Mouse (Mus musculus) neural tube, embryonic 14.5 days (tissue): ENCODE measurements around the gene 4931428L18Rik. TPM values are rescaled to one million over a fixed set of nuclear protein-coding genes. Genes with fewer than 3 reads are reported as not detected.

ENCODE experiments used
- ATAC-seq: fragments of 200-750 bp; cut with Nextera tagmentation; 2 replicates; pipeline ENCODE4 v1.8.0; 2017; ENCODE audit warnings: low read depth, mild to moderate bottlenecking, moderate TSS enrichment, moderate library complexity
- H3K27ac ChIP-seq: fragments of 300-500 bp; sonication (generic); 2 replicates; pipeline ENCODE4 v1.5.1; 2014; ENCODE audit warnings: low read depth, mild to moderate bottlenecking, control low read depth, low read length, moderate library complexity, mixed read lengths
- H3K27me3 ChIP-seq: fragments of 300-500 bp; sonication (generic); 2 replicates; pipeline ENCODE4 v1.6.1; 2014; ENCODE audit warnings: low read length; ENCODE audit not compliant: control insufficient read depth, insufficient read depth
- H3K36me3 ChIP-seq: fragments of 300-500 bp; sonication (generic); 2 replicates; pipeline ENCODE4 v1.6.1; 2014; ENCODE audit warnings: low read length, mixed read lengths; ENCODE audit not compliant: control insufficient read depth, insufficient read depth
- H3K4me1 ChIP-seq: fragments of 300-500 bp; sonication (generic); 2 replicates; pipeline ENCODE4 v1.6.1; 2014; ENCODE audit warnings: low read length; ENCODE audit not compliant: control insufficient read depth, insufficient read depth
- H3K4me2 ChIP-seq: fragments of 300-500 bp; sonication (generic); 2 replicates; pipeline ENCODE4 v1.6.1; 2014; ENCODE audit warnings: mild to moderate bottlenecking, low read depth, low read length, control low read depth
- H3K4me3 ChIP-seq: fragments of 300-500 bp; sonication (generic); 2 replicates; pipeline ENCODE4 v1.5.1; 2014; ENCODE audit warnings: low read depth, low read length, control low read depth, mixed read lengths
- H3K9ac ChIP-seq: fragments of 300-500 bp; sonication (generic); replicated peaks from 2 replicates; pipeline ENCODE4 v1.6.1; 2014; ENCODE audit warnings: low read depth, mild to moderate bottlenecking, control low read depth, low read length, mixed read lengths
- H3K9me3 ChIP-seq: fragments of 300-500 bp; sonication (generic); 2 replicates; pipeline ENCODE4 v1.6.1; 2016; ENCODE audit warnings: low read length; ENCODE audit not compliant: control insufficient read depth
- WGBS: fragments of 180-500 bp; shearing (Covaris S2); extraction: QIAGEN DNeasy Blood & Tissue Kit; methylation state at CpG from one replicate; pipeline ENCODE4 v1.1.7; 2014; 5-methylcytosine and 5-hydroxymethylcytosine counted together
- polyA plus RNA-seq: library from polyadenylated mRNA; unstranded; fragments of >200 nt; fragmentation: Nextera tagmentation; extraction: Ambion mirVana; gene quantifications from 2 replicates; pipeline ENCODE4 v1.2.1, GENCODE M21; 2014

4931428L18Rik gene
- polyA plus RNA-seq, 1 experiment from 2014 or later: not detected

DNA sequence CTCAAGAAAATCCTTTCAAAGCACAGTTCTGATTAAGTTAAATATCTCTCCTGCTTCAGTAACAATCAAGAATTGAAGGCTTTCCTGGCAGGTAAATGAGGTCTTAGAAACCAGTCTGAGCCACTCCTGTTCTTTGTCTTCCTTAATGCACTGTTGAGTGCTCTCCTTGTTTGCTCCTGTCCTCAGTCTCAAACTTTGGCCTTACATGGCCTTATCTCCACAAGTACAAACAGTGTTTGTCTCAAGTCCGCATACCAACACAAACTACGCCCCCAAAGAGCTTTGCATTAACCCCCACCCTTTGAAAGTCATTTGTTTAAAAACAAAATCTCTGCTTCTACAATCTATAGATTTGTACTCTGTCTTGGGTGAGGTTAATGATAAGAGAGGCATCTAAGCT is 66.3 kb downstream of the 4931428L18Rik start:
- Histone ChIP-seq H3K36me3 (no peaks in the 10 kb centered on the region), H3K4me1 (no peaks in the 10 kb centered on the region), H3K27ac (no peak overlapping the region), H3K27me3 (no peaks in the 10 kb centered on the region), H3K9me3 (no peaks in the 10 kb centered on the region), H3K4me3 (no peak overlapping the region), H3K4me2 (no peak overlapping the region), H3K9ac (no peak overlapping the region)
- ATAC-seq: no peak
- WGBS: 95% methylated on average over 2 of the region's 2 CpGs

DNA sequence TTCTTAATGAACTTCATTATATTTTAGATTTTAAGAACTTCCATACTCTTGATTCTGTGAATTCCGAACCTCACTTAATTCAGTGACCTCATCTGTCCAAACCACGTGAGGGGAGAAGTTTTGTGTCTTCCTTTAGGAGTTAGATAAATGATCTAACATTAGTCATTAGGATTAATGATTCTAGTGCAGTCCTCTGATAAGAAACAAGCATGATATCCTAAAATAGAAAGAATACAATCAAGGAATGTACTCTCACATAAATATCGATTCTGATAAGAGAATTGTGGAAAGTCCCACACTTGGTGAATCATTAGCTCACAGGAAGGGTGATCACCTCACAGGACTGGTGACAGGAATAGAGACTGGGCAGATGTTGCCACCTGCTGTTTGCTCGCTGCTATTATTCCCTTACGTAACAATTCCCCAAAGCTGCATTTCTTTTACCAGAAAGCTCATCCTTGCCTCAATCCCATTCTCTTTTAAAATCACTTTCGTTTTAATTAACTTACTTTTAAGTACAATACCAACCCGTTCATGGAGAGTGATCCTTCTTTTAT is 68.6 kb downstream of the 4931428L18Rik start:
- Histone ChIP-seq H3K9me3 (no peaks in the 10 kb centered on the region), H3K4me3 (no peak overlapping the region), H3K27ac (no peak overlapping the region), H3K9ac (no peak overlapping the region), H3K27me3 (no peaks in the 10 kb centered on the region), H3K36me3 (no peaks in the 10 kb centered on the region), H3K4me2 (no peak overlapping the region), H3K4me1 (no peaks in the 10 kb centered on the region)
- 27% methylated on average over 7 of the region's 7 CpGs for WGBS
- ATAC-seq: peak; percentile 69

DNA sequence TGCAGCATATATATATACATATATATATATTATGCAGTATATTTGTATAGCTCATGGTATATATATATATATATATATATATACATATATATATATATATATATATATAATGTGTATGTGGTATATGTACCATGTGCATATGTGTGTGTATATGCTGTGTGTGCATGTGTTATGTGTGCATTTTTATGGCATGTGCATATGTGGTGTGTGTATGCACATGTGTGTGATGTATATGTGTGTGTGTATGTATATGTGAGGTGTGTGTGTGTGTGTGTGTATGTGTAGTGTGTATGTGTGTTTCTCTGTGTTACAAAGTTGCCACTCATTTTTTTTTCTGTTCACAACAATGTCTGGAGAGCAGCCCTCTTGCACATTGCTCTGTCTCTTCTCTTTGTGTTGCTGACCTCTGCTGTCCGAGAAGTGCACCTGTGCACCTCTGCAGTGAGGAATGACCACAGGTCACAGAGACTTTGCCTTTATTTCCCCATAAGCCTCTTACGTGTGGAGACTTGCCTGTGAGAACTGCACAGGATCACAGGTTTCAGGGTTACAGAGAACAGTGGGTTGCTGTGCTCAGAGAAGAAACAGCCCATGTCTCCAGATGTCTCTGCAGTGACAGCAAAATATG is 69.6 kb downstream of the 4931428L18Rik start:
- ATAC-seq: peak; percentile 24; the same call in 1 of the 2 replicates
- Histone ChIP-seq H3K27ac (no peak overlapping the region), H3K4me3 (no peak overlapping the region), H3K4me1 (no peaks in the 10 kb centered on the region), H3K27me3 (no peaks in the 10 kb centered on the region), H3K4me2 (no peak overlapping the region), H3K9ac (no peak overlapping the region), H3K36me3 (no peaks in the 10 kb centered on the region), H3K9me3 (no peaks in the 10 kb centered on the region)
- WGBS: 62% methylated on average over 2 of the region's 2 CpGs

DNA sequence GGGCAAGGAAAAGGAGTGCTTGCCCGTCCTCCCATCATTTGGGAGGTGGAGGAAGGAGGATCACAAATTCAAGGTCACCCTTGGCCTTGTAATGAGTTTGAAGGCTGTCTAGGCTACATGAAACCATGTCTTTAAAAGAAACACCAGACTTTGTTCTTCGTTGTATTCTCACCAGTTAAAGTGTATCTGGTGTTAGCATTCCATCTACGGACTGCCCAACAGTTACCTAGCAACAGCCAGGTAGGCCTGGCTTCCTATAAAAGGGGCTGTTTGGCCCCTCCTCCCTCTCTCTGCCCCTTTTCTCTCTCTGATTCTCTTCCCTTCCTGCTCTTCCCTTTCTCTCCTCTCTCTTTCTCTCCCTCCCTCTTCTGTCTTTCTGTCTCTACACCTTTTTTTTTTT is 71.9 kb downstream of the 4931428L18Rik start:
- Histone ChIP-seq H3K9me3 (no peaks in the 10 kb centered on the region), H3K27me3 (no peaks in the 10 kb centered on the region), H3K4me1 (no peaks in the 10 kb centered on the region), H3K27ac (no peak overlapping the region), H3K36me3 (no peaks in the 10 kb centered on the region), H3K4me2 (no peak overlapping the region), H3K9ac (no peak overlapping the region), H3K4me3 (no peak overlapping the region)
- no peak for ATAC-seq
- 68% methylated on average over 3 of the region's 3 CpGs for WGBS

DNA sequence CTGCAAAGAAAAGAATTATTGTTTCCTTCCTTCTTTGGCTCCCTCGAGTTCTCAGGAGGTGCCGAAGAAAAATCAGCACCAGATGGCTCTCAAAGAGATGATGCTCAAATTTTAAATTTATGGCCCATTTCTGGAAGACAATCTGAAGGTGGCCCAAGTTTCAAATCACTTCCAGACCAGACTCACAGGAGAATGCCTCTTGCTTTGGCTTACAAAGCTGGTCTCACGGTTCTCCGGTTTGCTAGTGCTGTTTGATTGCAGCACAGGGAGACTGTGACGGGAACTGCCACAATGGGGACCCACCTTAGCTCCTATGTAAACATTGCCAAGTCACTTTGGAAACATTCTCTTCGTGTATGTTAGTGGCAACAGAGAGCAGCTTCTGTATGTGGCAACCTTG is 72.8 kb downstream of the 4931428L18Rik start:
- Histone ChIP-seq H3K27ac (no peak overlapping the region), H3K9ac (no peak overlapping the region), H3K4me2 (no peak overlapping the region), H3K27me3 (no peaks in the 10 kb centered on the region), H3K4me3 (no peak overlapping the region), H3K9me3 (no peaks in the 10 kb centered on the region), H3K4me1 (no peaks in the 10 kb centered on the region), H3K36me3 (no peaks in the 10 kb centered on the region)
- no peak for ATAC-seq
- WGBS: 55% methylated on average over 6 of the region's 6 CpGs

DNA sequence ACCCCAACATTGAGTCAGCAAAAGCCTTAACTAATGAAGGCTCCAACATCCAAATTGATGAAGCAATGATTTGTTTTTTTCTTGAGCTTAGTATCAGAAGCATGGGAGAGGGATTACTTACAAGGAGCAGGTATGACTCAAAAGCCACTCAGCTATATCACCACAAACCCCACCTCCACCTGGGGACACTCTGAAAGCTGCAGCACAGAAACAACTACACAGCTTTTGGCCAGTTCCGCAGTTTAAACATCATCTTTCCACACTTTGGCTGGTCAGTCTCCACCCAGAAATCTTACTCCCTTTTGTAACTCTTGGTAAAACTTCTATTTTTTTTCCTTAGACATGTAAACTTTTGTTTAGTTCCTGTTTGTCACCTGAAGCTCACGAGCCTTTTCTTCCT is 78.9 kb downstream of the 4931428L18Rik start:
- ATAC-seq: no peak
- Histone ChIP-seq H3K9ac (no peak overlapping the region), H3K4me3 (no peak overlapping the region), H3K27me3 (no peaks in the 10 kb centered on the region), H3K36me3 (no peaks in the 10 kb centered on the region), H3K4me2 (no peak overlapping the region), H3K27ac (no peak overlapping the region), H3K9me3 (no peaks in the 10 kb centered on the region), H3K4me1 (no peaks in the 10 kb centered on the region)
- WGBS: 82% methylated on average over 2 of the region's 2 CpGs

DNA sequence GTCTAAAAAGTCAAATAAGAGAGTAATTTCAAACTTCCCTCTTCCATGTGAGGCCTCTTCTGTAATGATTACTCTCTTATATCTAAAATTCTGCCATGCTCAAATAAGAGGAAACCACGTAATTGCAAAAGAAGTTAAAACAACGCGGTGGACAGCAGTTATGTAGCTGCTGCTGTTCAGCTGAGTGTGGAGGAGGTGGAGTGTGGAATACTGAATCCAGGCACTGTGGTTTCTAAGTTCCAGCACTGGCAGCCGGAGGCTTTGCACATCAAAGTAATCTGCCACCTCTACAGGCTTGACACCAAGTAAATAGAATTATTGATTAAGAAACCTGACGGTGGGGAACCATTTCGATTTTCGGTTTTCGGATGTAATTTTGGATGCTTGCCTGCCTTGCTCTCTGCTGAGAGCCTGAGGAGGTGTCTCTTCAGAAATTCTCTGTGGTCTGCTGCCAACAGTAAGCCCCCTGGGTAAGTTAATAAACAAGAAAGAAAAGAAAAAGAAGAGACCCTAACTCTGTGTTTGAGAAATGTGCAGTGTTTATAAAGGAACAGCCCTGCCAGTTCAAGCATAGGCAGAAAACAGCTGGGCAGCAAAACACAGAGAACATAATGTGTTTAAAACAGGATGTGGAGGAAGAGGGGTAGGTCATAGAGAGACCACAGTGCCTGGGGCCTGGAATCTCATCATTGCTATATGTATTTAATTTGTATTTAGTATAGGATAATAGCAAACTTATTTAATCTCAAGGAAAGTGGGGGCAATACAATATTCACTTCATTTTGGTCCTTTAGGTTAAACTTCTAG is 80.0 kb downstream of the 4931428L18Rik start:
- ATAC-seq: no peak
- Histone ChIP-seq H3K9me3 (no peaks in the 10 kb centered on the region), H3K4me3 (no peak overlapping the region), H3K4me1 (no peaks in the 10 kb centered on the region), H3K9ac (no peak overlapping the region), H3K27ac (no peak overlapping the region), H3K36me3 (no peaks in the 10 kb centered on the region), H3K4me2 (no peak overlapping the region), H3K27me3 (no peaks in the 10 kb centered on the region)
- 76% methylated on average over 8 of the region's 8 CpGs for WGBS

DNA sequence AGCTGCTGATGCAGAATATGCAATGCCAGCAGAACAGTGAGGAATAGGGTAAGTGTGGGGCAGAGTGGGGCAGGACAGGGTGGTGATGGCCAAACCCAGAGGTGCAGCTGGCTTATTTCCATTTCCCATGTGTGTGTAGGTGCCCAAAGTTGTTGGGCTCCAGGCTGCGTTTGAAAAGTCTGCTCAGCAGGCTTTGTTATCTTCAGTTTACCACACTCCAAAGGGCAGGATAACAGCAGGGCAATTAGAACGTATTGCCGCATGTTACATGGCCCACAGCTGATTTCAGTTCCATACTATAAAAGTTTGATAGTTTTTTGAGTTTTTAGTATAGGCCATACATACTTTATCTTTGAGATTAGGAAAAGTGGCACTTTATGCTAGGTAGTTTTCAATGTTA is 84.1 kb downstream of the 4931428L18Rik start:
- WGBS: 56% methylated on average over 3 of the region's 3 CpGs
- no peaks in the 10 kb centered on the region for H3K27me3 ChIP-seq
- no peak overlapping the region for H3K9ac ChIP-seq
- H3K27ac ChIP-seq: no peak overlapping the region
- no peak for ATAC-seq
- no peaks in the 10 kb centered on the region for H3K36me3 ChIP-seq
- no peak overlapping the region for H3K4me2 ChIP-seq
- H3K9me3 ChIP-seq: no peaks in the 10 kb centered on the region
- no peak overlapping the region for H3K4me3 ChIP-seq
- no peaks in the 10 kb centered on the region for H3K4me1 ChIP-seq

DNA sequence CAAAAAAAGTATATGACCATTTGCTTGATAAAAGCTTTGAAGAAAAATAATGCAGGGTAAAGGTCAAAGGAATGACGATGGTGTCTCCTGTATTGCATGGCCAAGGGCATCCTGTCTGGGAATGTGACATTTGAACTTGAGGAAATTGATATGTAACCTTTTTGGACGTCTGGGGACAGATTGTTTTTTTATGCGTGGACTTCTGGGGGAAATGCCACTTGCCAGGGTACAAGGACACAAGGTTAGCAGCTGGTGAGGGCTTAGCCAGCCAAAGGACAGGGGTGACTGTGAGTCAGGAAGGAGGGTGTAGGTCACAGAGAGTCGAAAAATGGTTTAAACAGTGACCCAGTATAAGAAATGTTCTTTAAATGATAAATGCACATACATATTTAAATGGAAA is 109.0 kb downstream of the 4931428L18Rik start:
- Histone ChIP-seq H3K27me3 (no peaks in the 10 kb centered on the region), H3K27ac (no peak overlapping the region), H3K36me3 (no peaks in the 10 kb centered on the region), H3K9me3 (no peaks in the 10 kb centered on the region), H3K4me1 (no peaks in the 10 kb centered on the region), H3K4me3 (no peak overlapping the region), H3K9ac (no peak overlapping the region), H3K4me2 (no peak overlapping the region)
- WGBS: 76% methylated on average over 4 of the region's 4 CpGs
- ATAC-seq: no peak
